Mouse (Mus musculus): ENCODE results near the gene Rcn3.
"Not testable (repeated sequence)": the region's sequence is repeated elsewhere in the genome, so short reads cannot be mapped to it uniquely, and the experiment has no call there.

Rcn3 gene

DNA sequence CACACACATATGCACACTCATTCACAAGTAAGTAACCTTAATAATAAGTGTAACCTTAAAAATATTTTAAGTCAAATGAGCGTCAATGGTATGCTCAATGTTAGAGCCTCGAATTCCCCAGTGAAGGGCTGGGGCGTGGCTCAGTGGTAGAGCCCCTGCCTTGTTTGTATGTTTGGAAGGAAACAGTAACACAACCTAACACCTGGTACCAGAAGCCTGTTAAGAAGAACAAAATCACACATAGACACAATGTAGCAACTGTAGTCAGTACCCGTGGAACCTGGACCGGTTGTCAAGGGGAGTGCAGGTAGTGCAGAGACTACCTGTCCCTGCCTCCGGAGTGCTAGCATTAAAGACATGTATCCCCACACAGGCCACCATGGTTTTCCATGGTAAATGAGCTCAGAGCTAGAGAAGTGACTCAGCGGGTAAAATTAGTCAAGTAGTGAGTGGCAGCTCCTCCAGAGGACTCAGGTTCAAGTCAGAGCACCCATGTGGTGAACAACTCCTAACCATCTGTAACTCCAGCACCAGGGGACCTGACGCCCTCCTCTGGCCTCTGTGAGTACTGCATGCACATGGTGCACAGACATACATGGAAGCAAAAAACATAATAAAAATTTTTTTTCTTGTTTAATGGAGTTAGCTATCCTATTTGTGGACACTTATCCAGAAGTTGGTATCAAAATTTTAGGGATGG lies 6.7 kb upstream of the Rcn3 start:
- DNase-seq (ENCODE audit: low spot score in 2 of 2), result no peak

- DNase-seq (ENCODE audit: low spot score in 2 of 2), result no peak
These were observed 5.5 kb upstream of the Rcn3 start for GRCm38 (mm10) chr7:45097479-45097878.

GRCm38 (mm10) chr7:45095965-45096364 lies 3.9 kb upstream of the Rcn3 start:
- DNase-seq (ENCODE audit: low spot score in 2 of 2), result not testable (repeated sequence)

DNA sequence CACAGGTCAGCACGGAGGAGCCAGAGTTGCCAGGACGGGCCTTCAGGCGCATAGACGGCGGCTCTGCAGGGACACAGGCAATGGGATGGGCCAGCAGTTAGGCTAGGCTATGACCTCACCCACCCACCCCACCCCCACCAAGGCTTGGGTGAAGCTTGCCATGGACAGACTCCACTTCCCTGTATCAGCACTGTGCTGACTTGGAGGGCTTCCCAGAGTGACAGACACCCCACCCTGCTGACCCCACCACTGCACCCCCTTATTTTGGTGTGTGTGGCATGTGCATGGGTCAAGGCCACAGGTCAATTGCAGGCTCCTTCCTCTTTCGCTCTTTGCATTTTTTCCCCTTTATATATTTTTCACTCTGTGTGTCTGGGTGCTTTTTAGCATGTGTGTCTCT lies 3.3 kb upstream of the Rcn3 start:
- DNase-seq (ENCODE audit: low spot score in 2 of 2), result no peak

DNA sequence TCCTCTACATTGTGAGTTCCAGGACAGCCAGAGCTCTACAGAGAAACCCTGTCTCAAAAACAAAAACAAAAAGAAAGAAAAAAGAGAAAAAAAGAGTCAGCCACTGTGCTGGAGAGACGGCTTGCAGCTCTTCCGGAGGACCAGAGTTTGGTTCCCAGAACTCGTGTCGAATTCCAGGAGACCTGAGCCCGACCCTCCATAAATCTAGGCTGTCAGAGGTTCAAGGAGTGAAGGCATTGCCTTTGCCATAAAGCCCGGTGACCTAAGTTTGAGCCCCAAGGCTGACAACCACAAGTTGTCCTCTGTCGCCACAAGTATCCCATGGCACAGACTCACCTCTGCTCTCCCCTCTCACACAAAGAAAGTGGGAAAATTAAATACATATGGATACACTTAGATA lies 2.1 kb upstream of the Rcn3 start:
- DNase-seq (ENCODE audit: low spot score in 2 of 2), result no peak

- DNase-seq (ENCODE audit: low spot score in 2 of 2), result no peak
These were observed 1.5 kb upstream of the Rcn3 start for GRCm38 (mm10) chr7:45093516-45093905.

DNA sequence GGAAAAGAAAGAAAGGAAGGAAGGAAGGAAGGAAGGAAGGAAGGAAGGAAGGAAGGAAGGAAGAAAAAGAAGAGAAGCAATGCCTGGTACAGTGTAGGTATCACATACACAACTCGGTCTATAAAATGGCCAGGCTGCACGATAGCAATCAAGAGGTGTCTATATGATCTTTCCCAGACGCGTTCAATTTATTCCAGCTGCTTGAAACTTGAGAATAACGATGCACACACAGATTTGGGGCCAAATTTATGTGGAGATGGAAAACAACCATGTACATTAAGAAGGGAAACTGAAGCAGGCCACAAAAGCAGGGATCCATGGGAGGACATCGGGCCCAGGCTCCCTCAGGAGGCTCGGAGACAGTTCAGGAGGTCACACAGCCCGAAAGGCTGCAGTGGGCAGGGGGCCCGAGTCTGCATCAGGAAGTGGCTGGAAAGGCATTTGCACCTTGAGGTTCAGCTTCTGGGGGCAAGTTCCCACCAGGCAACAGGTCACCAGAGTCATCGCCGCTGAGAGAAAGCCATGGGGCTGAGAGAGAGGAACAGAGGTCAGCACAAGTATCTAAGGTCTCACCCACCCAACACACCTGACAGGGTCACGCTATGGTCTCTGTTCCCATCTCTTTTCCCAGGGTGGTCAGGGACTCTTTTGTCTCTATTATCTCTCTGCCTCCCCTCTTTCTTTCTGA lies 951 bp upstream of the Rcn3 start:
- no peak for DNase-seq (ENCODE audit: low spot score in 2 of 2)

GRCm38 (mm10) chr7:45091001-45091990 lies 725 bp downstream of the Rcn3 start:
- DNase-seq (ENCODE audit: low spot score in 2 of 2), result no peak

- peak in 1 of 2 experiments; percentile 57 for DNase-seq (ENCODE audit: low spot score in 2 of 2)
These were observed 1.6 kb downstream of the Rcn3 start for GRCm38 (mm10) chr7:45090251-45090977.

GRCm38 (mm10) chr7:45088597-45088996 lies 3.4 kb downstream of the Rcn3 start:
- no peak for DNase-seq (ENCODE audit: low spot score in 2 of 2)

- no peak for DNase-seq (ENCODE audit: low spot score in 2 of 2)
These were observed 5.9 kb downstream of the Rcn3 start for GRCm38 (mm10) chr7:45086084-45086483.

DNA sequence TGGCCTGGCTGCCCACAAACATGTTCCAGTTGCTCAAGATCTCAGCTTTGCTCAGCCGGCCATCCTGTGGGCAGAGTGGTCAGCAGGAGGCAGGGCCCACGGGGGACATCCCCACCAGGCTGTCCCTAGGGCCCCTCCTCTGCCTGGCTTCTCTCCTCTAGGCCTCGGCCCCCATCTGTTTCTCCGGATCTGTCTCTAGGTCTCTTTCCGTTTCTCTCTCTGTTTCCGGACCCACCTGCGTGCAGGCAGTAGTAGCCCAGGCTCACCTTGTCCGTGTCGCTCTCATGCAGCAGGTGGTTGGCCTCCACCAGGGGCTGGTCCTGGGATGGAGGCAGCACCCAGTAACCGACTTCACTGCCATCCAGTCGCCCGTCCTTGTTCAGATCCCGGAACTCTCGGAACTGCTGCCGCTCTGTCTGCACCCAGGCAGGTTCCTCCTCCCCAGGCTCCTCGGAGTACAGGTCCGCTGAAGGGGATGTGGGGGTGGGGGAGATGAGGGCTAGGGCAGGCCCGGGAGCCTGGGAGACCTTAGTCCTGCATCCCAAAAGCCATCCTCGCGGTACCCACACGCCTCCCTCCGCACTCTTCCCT lies 8.6 kb downstream of the Rcn3 start:
- no peak for DNase-seq (ENCODE audit: low spot score in 2 of 2)

DNA sequence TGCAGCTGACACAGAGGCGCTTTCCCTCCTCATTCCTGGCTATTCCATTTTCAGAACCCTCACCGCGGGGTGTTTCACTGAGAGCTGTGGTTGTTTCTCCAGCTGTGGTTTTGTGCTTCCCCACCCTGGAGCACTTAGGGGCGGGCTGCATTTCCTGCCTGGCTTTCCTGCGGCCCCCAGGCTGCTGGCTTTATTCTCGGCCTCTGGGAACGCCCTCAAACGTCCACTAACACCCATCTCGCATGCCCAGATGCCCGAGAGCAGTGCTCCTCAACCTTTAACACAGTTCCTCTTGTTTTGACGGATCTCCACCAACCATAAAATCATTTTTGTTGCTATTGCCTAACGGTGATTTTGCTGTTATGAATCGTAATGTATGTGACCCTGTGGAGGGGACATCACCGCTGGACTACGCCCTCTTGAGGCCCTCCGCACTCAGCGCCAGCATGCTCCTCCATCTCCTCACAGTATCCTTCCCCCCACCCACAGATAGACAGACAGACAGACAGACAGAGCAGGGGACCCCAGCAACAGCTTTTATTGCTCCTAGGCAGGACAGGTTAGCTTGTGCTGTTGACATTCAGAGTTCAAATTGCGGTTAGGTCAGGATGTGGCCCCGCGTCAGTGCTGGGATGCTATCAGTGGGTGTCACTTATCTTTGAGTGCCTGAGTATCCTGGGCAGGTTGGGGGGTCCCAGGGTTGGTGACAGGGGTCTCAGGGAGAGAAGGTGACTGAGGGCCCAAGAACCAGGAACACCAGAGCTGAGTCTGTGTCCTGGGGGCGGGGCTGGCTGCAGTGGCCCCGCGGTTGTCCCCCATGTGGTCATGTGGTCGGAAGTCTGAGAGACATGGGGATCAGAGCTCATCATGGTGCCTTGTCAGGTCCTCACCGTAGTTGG lies 9.4 kb downstream of the Rcn3 start:
- DNase-seq (ENCODE audit: low spot score in 2 of 2), result peak; percentile 60 to 77

DNA sequence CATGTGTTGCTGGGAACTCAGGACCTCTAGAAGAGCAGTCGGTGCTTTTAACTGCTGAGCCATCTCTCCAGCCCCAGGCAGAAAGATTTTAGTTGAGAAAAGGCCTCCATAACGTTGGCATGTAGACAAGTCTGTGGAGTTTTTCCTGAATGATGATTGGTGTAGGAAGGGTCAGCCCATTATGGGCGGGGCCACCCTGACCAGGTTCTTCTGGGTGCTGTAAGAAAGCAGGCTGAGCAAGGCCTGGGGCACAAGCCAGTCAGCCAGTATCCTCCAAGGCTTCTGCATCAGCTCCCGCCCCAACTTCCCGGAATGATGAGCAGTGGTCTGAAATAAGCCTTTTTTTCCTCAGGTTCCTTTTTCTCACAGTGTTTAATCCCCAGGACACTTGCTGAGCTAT lies 11.0 kb downstream of the Rcn3 start:
- DNase-seq (ENCODE audit: low spot score in 2 of 2), result no peak

GRCm38 (mm10) chr7:45079856-45080255 lies 12.2 kb downstream of the Rcn3 start:
- DNase-seq (ENCODE audit: low spot score in 2 of 2), result peak; percentile 88 to 96

GRCm38 (mm10) chr7:45078513-45078912 lies 13.5 kb downstream of the Rcn3 start:
- peak; percentile 77 to 90 for DNase-seq (ENCODE audit: low spot score in 2 of 2)

DNA sequence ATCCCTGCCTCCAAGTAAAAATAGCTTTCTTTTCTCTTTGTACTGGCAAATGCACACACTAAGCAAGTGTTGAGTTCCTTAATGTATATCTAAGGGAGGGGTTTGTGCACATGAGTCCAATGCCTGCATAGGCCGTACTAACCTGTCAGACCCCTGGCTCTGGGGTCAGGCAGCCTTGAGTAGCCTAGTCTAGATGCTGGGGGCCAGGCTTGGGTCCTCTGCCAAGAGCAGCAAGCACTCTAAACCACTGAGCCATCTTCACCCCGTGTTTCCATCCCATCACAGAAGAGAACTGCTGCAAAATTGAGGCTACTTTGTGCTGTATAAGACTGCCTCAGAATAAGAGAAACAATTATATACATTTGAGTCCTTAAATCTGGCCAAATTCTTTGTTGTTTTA lies 14.2 kb downstream of the Rcn3 start:
- no peak for DNase-seq (ENCODE audit: low spot score in 2 of 2)

GRCm38 (mm10) chr7:45077322-45077721 lies 14.7 kb downstream of the Rcn3 start:
- DNase-seq (ENCODE audit: low spot score in 2 of 2), result no peak

- no peak for DNase-seq (ENCODE audit: low spot score in 2 of 2)
These were observed 15.5 kb downstream of the Rcn3 start for GRCm38 (mm10) chr7:45076501-45076900.

DNA sequence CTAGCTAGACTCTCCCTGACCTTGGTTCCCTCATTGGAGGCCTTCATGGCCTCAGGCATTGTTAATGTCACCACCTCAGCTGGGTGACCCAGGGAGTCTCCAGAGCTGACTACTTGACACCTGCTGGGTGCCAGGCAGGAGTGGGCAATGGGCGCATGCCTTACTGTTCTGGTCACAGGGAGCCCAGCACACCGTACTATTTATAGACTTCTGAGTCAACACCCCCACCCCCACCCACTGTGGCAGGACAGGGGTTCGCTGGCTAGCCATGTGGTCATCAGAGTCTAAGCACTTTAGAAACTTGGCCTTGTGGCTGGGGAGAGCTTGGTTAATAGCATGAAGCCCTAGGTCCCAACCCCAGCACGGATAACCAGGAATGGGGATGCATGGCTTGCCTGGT lies 16.6 kb downstream of the Rcn3 start:
- DNase-seq (ENCODE audit: low spot score in 2 of 2), result no peak

All from spleen, postnatal 4 days (tissue).